Mouse (Mus musculus): Measurements from ENCODE around the gene Zmiz1. TPM values are rescaled to one million over a fixed set of nuclear protein-coding genes. Genes with fewer than 3 reads are reported as not detected.

The Zmiz1 gene
- total RNA-seq, 2 experiments from 2014 or later = 24.3 to 27.2 TPM

DNA sequence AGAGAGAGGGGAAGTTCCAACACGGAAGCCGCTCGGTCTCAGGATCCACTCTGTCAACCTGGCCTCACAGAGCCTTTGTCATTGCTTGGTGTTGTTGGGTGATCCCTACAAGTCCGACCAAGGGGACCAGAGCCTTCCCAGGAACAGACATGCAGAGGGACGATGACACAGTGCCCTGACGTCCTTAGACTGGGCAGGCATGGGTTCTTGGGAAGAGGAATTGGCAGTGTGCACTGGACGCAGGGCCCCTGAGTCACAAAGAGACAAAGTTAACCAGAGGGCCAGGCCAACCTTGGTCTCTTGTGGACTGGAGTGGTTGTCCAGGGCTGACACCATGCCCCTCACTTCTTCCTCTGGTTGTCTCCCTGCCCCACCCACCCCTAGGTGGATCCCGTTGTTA, 67.9 kb downstream of the Zmiz1 start:
- no peak for DNase-seq
- intact Hi-C loops (cut with DNase I) = no loop called here

- no peak for DNase-seq
- intact Hi-C loops (cut with DNase I) = no loop called here
Observed at GRCm38 (mm10) chr14:25527321-25527720, 68.3 kb downstream of the Zmiz1 start.

GRCm38 (mm10) chr14:25530342-25530741, 71.4 kb downstream of the Zmiz1 start:
- intact Hi-C loops (cut with DNase I) = loop anchor here (5.0 kb wide), 1 partner anchor 73 kb away; the partner anchor contains the start of gene Zmiz1

DNA sequence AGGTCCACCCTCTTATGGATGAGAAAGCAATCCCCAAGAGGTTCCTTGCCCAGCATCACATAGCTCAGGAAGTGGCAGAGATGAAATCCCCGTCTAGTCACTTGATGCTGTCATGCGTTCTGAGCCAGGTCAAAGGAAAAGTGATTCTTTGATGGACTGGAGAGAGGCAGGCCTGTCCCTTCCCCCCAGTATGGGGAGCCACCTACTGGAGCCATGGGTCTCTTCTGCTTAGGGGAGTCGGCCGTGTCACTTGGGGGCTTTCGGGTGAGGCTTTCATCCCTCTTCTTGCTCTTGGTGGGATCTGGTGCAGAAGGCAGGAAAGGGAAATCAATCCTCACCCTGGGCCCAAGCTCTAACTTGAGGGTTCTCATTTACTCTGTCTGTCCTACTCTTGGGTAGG, 71.8 kb downstream of the Zmiz1 start:
- no peak for DNase-seq
- intact Hi-C loops (cut with DNase I) = loop anchor here (5.0 kb wide), 1 partner anchor 74 kb away; the partner anchor contains the start of gene Zmiz1

More at GRCm38 (mm10) chr14:25530342-25530741, 71.4 kb downstream of the Zmiz1 start:
- no peak for DNase-seq

DNA sequence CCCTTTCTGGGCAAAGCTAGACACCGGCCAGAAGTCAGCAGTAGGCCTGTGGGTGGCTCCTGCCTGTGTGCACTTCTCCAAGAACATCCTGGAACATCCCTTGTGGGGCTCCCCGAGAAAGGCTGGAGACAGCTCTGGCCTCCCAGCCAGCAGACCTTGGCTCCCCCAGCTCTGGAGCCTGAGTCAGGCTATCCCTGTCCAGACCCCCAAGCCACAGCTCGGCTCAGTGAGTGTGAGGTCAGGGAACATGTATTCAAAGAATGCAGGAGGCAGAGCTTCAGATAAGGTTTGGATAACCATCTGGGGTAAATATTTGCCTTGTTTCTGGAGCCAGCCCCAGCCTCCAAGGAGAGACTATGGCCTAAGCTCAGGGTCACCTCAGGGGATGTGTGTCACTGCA, 74.0 kb downstream of the Zmiz1 start:
- intact Hi-C loops (cut with DNase I) = loop anchor here (5.0 kb wide), 1 partner anchor 76 kb away; the partner anchor contains the start of gene Zmiz1
- no peak for DNase-seq

DNA sequence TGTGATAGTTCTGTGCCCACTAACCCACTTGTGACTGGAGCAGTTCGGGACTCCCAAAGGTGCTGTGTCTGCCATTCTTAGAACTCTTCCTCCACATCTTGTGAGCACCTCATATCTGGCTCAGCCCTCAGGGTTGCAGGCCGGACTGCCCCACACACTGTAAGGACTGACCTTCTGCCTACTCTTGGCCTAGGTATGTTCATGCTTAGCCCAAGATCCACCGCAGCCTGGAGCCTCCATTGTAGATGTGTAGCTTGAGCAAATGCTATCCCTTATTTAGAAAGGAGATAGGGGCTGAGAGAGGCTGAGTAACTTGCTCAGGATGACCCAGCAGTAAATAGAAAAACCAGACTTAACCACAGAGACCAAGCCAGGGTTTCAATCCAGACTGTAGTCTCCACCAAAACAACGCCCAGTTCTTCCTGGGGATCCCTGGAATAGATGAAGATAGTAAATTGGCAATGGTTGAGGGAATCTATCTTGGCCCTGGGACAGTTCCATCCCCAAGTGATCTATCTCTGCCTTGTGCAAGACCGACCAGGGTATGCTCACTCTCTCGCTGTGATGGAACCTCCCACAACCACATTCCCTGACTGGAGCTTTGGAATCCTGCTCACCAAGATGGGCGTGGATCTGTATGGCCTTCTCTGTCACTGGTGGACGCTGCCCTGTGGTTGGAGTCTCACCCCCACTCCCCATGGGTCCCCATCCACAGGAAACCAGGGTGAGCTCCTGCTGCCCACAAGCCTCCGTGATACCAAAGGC, 74.8 kb downstream of the Zmiz1 start:
- intact Hi-C loops (cut with DNase I) = loop anchor here (5.0 kb wide), 1 partner anchor 77 kb away; the partner anchor contains the start of gene Zmiz1
- DNase-seq = no peak

DNA sequence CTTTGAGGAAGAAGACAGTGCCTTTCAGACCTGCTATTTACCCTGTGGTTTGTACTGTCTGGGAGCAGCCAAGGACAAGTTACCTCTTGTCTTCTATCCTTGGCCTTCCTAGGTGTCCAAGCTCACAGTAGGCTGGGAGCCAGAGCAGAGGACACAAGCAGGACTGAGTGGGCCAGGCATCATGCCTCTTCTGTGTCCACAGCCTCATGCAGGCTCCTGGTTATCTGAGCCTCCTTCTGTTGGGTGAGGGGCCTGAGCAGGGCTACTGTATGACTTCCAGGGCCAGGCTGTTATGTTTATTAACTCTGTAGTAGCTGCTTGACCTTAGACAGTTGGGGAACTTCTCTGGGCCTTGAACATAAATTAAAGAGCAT, 75.4 kb downstream of the Zmiz1 start:
- no peak for DNase-seq
- intact Hi-C loops (cut with DNase I) = loop anchor here (5.0 kb wide), 1 partner anchor 77 kb away; the partner anchor contains the start of gene Zmiz1

GRCm38 (mm10) chr14:25534918-25535582, 76.1 kb downstream of the Zmiz1 start:
- intact Hi-C loops (cut with DNase I) = loop anchor here (5.0 kb wide), 1 partner anchor 78 kb away; the partner anchor contains the start of gene Zmiz1
- no peak for DNase-seq

GRCm38 (mm10) chr14:25535583-25535943, 76.6 kb downstream of the Zmiz1 start:
- no peak for DNase-seq

GRCm38 (mm10) chr14:25536476-25536875, 77.5 kb downstream of the Zmiz1 start:
- intact Hi-C loops (cut with DNase I) = no loop called here
- DNase-seq = no peak

More at GRCm38 (mm10) chr14:25535583-25535943, 76.6 kb downstream of the Zmiz1 start:
- intact Hi-C loops (cut with DNase I) = no loop called here

DNA sequence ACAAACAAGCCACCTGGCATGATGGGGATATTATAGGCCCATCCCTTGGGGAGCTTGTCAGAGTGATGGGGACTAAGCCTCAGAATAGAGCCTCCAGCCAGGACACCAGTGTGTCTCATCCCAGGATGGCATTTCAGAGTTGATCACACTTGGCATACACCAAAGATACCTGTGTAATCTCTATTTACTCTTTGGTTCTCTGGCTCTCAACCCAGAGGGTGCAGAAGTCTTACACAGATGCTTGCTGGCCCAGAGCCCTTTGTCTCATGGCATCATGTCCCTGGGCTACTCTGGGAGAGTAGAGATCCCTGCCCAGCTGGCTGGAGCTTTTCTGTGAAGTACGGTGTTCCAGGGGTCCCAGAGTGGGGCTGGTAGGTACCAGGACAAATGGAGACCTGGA, 78.4 kb downstream of the Zmiz1 start:
- intact Hi-C loops (cut with DNase I) = no loop called here
- no peak for DNase-seq

DNA sequence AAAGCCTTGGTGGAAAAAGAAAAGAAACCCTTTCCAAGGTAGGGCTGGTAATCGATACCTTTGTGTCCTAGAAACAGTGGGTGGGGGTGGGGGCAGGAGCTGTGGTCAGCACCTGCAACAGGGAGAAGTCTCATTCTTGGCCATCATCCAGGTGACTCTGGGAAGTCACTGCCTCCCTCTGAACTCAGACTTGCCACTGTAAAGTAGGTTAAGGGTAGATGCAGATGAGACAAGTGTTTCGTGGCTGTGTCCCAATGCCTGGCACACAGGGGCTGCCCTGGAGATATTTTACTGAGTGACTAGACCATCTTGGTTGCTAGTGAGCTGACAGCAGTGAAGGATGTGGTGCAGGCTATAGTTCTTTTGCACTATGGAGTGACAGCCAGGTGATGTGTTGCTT, 79.5 kb downstream of the Zmiz1 start:
- no peak for DNase-seq
- intact Hi-C loops (cut with DNase I) = no loop called here

GRCm38 (mm10) chr14:25539493-25540116, 80.6 kb downstream of the Zmiz1 start:
- DNase-seq = no peak
- intact Hi-C loops (cut with DNase I) = no loop called here

DNA sequence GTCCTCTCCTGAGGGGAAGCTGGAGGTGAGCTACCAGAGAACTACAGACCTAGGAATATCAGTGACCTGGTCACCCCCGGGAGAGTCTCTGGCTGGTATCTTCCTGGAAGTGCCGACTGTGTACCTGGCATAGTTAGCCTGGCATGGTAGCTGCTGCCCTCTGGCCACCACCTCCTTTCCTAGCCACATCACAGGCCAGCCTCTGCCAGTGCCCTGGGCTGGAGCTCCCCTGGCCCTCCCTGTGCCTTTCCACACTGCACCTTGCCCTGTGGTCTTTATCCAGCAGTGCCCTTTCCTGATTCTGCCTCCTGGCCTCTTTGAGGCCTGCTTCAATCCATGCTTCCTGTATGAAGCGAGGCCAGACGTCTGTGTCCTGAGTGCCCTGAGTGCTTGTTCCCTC, 81.2 kb downstream of the Zmiz1 start:
- no peak for DNase-seq
- intact Hi-C loops (cut with DNase I) = no loop called here

DNA sequence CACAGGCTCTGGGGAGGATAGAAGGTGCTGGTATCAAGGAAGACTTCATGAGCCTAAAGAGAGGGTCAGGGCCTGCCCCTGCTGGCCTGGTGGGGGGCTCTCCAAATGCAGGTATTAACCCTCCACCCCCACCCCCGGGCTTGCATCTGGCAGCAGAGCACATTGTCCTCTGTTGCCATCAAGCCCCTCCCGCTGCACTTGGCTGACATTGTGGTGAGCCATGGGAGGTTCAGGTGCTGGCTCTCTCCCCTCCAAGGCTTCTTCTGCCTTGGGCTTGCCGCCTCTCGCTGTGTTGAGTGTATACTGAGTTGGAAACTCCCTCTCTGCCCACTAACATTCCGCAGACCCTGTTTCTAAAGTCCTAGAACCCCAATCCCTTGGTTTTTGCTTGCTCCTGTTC, 82.2 kb downstream of the Zmiz1 start:
- intact Hi-C loops (cut with DNase I) = no loop called here
- DNase-seq = no peak

- intact Hi-C loops (cut with DNase I) = no loop called here
- no peak for DNase-seq
Observed at GRCm38 (mm10) chr14:25543098-25543497, 84.1 kb downstream of the Zmiz1 start.

DNA sequence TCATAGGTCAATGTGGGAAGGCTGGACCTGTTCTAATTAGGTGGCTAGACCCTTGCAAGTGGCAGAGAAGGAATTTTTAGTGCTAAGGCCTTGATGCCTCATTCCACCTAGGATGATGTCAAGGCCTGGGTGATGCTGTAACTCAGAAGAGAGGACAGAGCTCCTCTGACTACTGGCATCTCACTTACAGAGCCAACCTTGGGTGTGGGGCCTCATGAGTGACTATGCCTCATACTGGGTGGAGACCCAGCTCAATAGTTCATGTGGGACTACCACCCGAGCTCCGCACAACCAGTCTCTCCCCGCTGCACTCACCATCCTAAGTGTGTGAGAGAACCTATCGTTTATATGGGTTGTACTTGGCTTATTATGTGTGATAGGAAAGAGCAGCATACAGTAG, 84.9 kb downstream of the Zmiz1 start:
- intact Hi-C loops (cut with DNase I) = no loop called here
- DNase-seq = no peak

GRCm38 (mm10) chr14:25546852-25547621, 88.1 kb downstream of the Zmiz1 start:
- intact Hi-C loops (cut with DNase I) = no loop called here
- no peak for DNase-seq

GRCm38 (mm10) chr14:25547882-25548281, 88.9 kb downstream of the Zmiz1 start:
- intact Hi-C loops (cut with DNase I) = no loop called here
- no peak for DNase-seq

DNA sequence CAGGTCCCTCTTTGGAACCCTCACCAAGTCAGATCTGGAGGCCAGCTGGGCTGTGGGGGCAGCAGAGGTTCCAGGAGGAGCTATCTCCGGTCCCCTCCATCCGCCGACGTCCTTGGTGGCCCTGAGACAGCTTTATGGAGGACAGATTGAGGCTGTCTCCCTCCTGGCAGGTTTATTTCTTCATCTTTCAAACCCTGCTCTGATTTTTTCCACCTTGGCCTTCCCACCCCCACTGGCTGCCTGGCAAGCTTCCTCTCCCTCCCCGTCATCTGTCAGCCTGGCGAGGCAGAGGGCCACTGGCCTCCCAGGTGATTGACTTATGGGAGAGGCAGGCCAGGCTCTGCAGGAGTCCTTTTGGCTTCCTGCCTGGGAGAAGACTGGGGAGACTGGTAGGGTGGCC, 89.7 kb downstream of the Zmiz1 start:
- peak in 1 of 2 experiments; percentile 58 for DNase-seq

GRCm38 (mm10) chr14:25549125-25549524, 90.1 kb downstream of the Zmiz1 start:
- no peak for DNase-seq
- intact Hi-C loops (cut with DNase I) = no loop called here

More for the DNA sequence above, 89.7 kb downstream of the Zmiz1 start:
- intact Hi-C loops (cut with DNase I) = no loop called here
